ENCODE assay signal across 8 mouse cellular contexts in the genomic region with DNA sequence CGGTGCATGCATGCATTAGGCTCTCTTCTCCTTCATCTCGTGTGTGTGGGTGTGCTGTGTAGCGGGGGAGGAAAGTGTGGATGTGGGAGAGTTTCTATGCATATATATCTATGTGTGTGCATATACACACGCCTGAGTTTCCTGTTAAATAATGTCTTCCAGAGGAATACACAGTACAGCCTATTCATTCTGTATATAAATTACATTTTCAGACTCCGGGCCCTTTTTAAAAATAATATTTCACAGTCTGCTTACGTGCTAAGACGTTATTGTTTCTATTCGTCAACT. TPM values are rescaled to one million over a fixed set of nuclear protein-coding genes. Genes with fewer than 3 reads are reported as not detected.
DNase-seq lines count a peak whose midpoint lies in the region; ATAC-seq and TF ChIP-seq lines count a peak whose summit lies in the region.

No protein-coding gene starts in this region.

- TF ChIP-seq CTCF in cerebellum, adult 2 months (IDR thresholded peaks at IDR 0.05; ENCODE audit: borderline replicate concordance, insufficient read depth, low read depth, low read length): no peak
- TF ChIP-seq CTCF in stomach, postnatal 0 days (IDR thresholded peaks at IDR 0.05; ENCODE audit: low read depth): no peak

- H3K27ac ChIP-seq in cerebellum, adult 2 months (ENCODE audit: insufficient read depth, low read length): no peak overlapping the region
- H3K27ac ChIP-seq in limb, embryonic 15.5 days: peak overlapping the region; percentile 80; the same call in 1 of the 2 replicates
- H3K27ac ChIP-seq in stomach, postnatal 0 days (replicated peaks): peak overlapping the region; percentile 83

- peak overlapping the region; percentile 49 for H3K4me2 ChIP-seq in limb, embryonic 15.5 days
- peak overlapping the region; percentile 83 for H3K4me2 ChIP-seq in stomach, postnatal 0 days (replicated peaks; ENCODE audit: low read depth)

- ATAC-seq in limb, embryonic 15.5 days (ENCODE audit: insufficient number of reproducible peaks, low FRiP score, low TSS enrichment, low read depth): no peak
- 0 out of 2 replicates have a peak, but pooled peaks have one; percentile 11 for ATAC-seq in stomach, postnatal 0 days (ENCODE audit: low FRiP score, low TSS enrichment)

- no peaks in the 10 kb centered on the region for H3K9me3 ChIP-seq in limb, embryonic 15.5 days
- no peaks in the 10 kb centered on the region for H3K9me3 ChIP-seq in stomach, postnatal 0 days (ENCODE audit: control insufficient read depth, low read length)

- H3K4me1 ChIP-seq in cerebellum, adult 2 months (ENCODE audit: control insufficient read depth, insufficient read depth, low read length): no peaks in the 10 kb centered on the region; the same call in 1 of the 2 replicates
- peaks cover 9% of the 10 kb centered on the region for H3K4me1 ChIP-seq in limb, embryonic 15.5 days
- H3K4me1 ChIP-seq in stomach, postnatal 0 days (replicated peaks; ENCODE audit: control insufficient read depth, insufficient read depth): peaks cover 4% of the 10 kb centered on the region; the same call in 1 of the 2 replicates

- H3K9ac ChIP-seq in limb, embryonic 15.5 days: peak overlapping the region; percentile 78
- peak overlapping the region; percentile 82 for H3K9ac ChIP-seq in stomach, postnatal 0 days (ENCODE audit: low read length)

- peaks cover 34% of the 10 kb centered on the region for H3K36me3 ChIP-seq in limb, embryonic 15.5 days
- H3K36me3 ChIP-seq in stomach, postnatal 0 days (ENCODE audit: control insufficient read depth, insufficient read depth, low read length): peaks cover 3% of the 10 kb centered on the region; the same call in 1 of the 2 replicates

- TF ChIP-seq EP300 in stomach, postnatal 0 days (optimal IDR thresholded peaks at IDR 0.05): no peak

- no peak for DNase-seq in cerebellum, adult 2 months
- DNase-seq in cerebellum, adult 9-11 months: no peak
- peak; percentile 2 for DNase-seq in retina, embryonic 14.5 days (ENCODE audit: low spot score)
- DNase-seq in retina, postnatal 1 day: no peak
- DNase-seq in stomach, postnatal 0 days (ENCODE audit: low spot score): no peak
- no peak for DNase-seq in right cerebral cortex, postnatal 4 days
- no peak for DNase-seq in spleen, postnatal 36 days (ENCODE audit: low spot score in 2 of 2)

- H3K27me3 ChIP-seq in cerebellum, adult 2 months (ENCODE audit: control insufficient read depth, insufficient read depth, low read length): no peaks in the 10 kb centered on the region
- no peaks in the 10 kb centered on the region for H3K27me3 ChIP-seq in limb, embryonic 15.5 days
- H3K27me3 ChIP-seq in stomach, postnatal 0 days (ENCODE audit: control insufficient read depth, insufficient read depth, low read length): no peaks in the 10 kb centered on the region

- TF ChIP-seq POLR2A in cerebellum, adult 2 months (IDR thresholded peaks at IDR 0.05; ENCODE audit: borderline replicate concordance, insufficient read depth, low read length): no peak

- 18% methylated on average over 8 of the region's 8 CpGs for WGBS in cerebellum, adult 2 months
- 18% methylated on average over 8 of the region's 8 CpGs for WGBS in limb, embryonic 15.5 days
- WGBS in stomach, postnatal 0 days: 15% methylated on average over 8 of the region's 8 CpGs

- peak overlapping the region; percentile 93 for H3K4me3 ChIP-seq in cerebellum, adult 2 months (replicated peaks; ENCODE audit: insufficient read depth, low read depth, low read length)
- H3K4me3 ChIP-seq in limb, embryonic 15.5 days: peak overlapping the region; percentile 74
- H3K4me3 ChIP-seq in stomach, postnatal 0 days (ENCODE audit: low read depth, low read length): peak overlapping the region; percentile 89

RNA-seq across cellular contexts. Expression of a gene that starts 0.4 kb away (rescaled TPM):
- polyA plus RNA-seq in cerebellum, adult 2 months (2012; rRNA removed): 110 and 115 TPM in 2 replicates
- polyA plus RNA-seq in limb, embryonic 15.5 days (2015; fragmentation: Nextera tagmentation; extraction: Ambion mirVana): 122 and 125 TPM in 2 replicates
- 66.0 and 68.0 TPM in 2 replicates for polyA plus RNA-seq in stomach, postnatal 0 days (2015; fragmentation: Nextera tagmentation; extraction: Ambion mirVana)

RNA-seq across cellular contexts. Expression of a gene that starts 0.5 kb away (rescaled TPM):
- 2.2 and 2.6 TPM in 2 replicates for polyA plus RNA-seq in cerebellum, adult 2 months (2012; rRNA removed)
- polyA plus RNA-seq in limb, embryonic 15.5 days (2015; fragmentation: Nextera tagmentation; extraction: Ambion mirVana): 10.5 and 12.3 TPM in 2 replicates
- polyA plus RNA-seq in stomach, postnatal 0 days (2015; fragmentation: Nextera tagmentation; extraction: Ambion mirVana): 4.5 and 5.2 TPM in 2 replicates

RNA-seq across cellular contexts. Expression of a gene that starts 26.0 kb away (rescaled TPM):
- polyA plus RNA-seq in cerebellum, adult 2 months (2012; rRNA removed): 2.0 and 2.1 TPM in 2 replicates
- 86.2 and 92.1 TPM in 2 replicates for polyA plus RNA-seq in limb, embryonic 15.5 days (2015; fragmentation: Nextera tagmentation; extraction: Ambion mirVana)
- 20.5 and 26.9 TPM in 2 replicates for polyA plus RNA-seq in stomach, postnatal 0 days (2015; fragmentation: Nextera tagmentation; extraction: Ambion mirVana)

RNA-seq across cellular contexts. Expression of a gene that starts 31.6 kb away (rescaled TPM):
- 204 and 236 TPM in 2 replicates for polyA plus RNA-seq in cerebellum, adult 2 months (2012; rRNA removed)
- 553 and 558 TPM in 2 replicates for polyA plus RNA-seq in limb, embryonic 15.5 days (2015; fragmentation: Nextera tagmentation; extraction: Ambion mirVana)
- 582 and 605 TPM in 2 replicates for polyA plus RNA-seq in stomach, postnatal 0 days (2015; fragmentation: Nextera tagmentation; extraction: Ambion mirVana)

RNA-seq across cellular contexts. Expression of a gene that starts 52.7 kb away (rescaled TPM):
- 0.11 and 0.21 TPM in 2 replicates for polyA plus RNA-seq in cerebellum, adult 2 months (2012; rRNA removed)
- polyA plus RNA-seq in limb, embryonic 15.5 days (2015; fragmentation: Nextera tagmentation; extraction: Ambion mirVana): not detected in 2 replicates
- polyA plus RNA-seq in stomach, postnatal 0 days (2015; fragmentation: Nextera tagmentation; extraction: Ambion mirVana): 33.5 and 37.3 TPM in 2 replicates
